Comparison of ENCODE assay signal across 21 mouse cellular contexts in the genomic region with DNA sequence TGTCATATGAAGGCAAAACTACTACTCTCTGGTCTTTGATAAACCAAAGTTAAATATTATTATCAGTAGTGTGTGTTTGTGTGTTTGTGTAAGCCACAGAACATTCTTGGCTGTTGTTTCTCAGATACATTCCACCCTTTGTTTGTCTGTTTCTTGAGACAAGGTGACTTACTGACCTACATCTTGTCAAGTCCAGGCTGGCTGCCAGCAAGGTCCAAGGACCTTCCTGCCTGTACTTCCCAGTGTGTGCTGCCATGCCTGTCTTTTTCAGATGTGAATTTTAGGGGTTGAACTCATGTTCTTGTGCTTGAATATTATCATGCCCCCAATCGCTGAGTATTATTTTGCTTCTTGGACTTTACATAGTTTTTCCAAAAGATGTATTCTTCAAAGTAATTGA.
"Had no signal": no experiment of that assay in that cellular context is flagged by ENCODE, and none has a peak within 500 bp of the region (broad histone marks: within the 10 kb centered on the region; RNA-seq: fewer than 3 reads in every experiment).

No protein-coding gene starts in this region.

- H3K4me1 ChIP-seq: intestine, embryonic 15.5 days; limb, embryonic 12.5 days; limb, embryonic 15.5 days; lung, embryonic 15.5 days; megakaryocyte, embryonic 14.5 days; midbrain, embryonic 13.5 days; stomach, embryonic 15.5 days had no signal

- H3K36me3 ChIP-seq: intestine, embryonic 15.5 days; limb, embryonic 12.5 days; limb, embryonic 15.5 days; lung, embryonic 15.5 days; midbrain, embryonic 10.5 days; midbrain, embryonic 13.5 days; stomach, embryonic 15.5 days had no signal

- H3K27ac ChIP-seq: intestine, embryonic 15.5 days; kidney, postnatal 0 days; limb, embryonic 12.5 days; limb, embryonic 15.5 days; liver, embryonic 14.5 days; lung, embryonic 15.5 days; midbrain, embryonic 10.5 days; midbrain, embryonic 13.5 days; stomach, embryonic 15.5 days had no signal

- DNase-seq: left cerebral cortex, postnatal 4 days; liver, postnatal 0 days; lung, postnatal 10 days; lung, postnatal 36 days; retina, postnatal 1 day; right cerebral cortex, postnatal 25 days; spleen, adult 18-20 months; thymus, postnatal 36 days had no signal

- H3K9me3 ChIP-seq: intestine, embryonic 15.5 days; limb, embryonic 12.5 days; limb, embryonic 15.5 days; lung, embryonic 15.5 days; midbrain, embryonic 10.5 days; midbrain, embryonic 13.5 days; stomach, embryonic 15.5 days had no signal

- H3K27me3 ChIP-seq: intestine, embryonic 15.5 days; limb, embryonic 12.5 days; limb, embryonic 15.5 days; lung, embryonic 15.5 days; megakaryocyte, embryonic 14.5 days; midbrain, embryonic 13.5 days; stomach, embryonic 15.5 days had no signal

- ATAC-seq: hindbrain, embryonic 16.5 days; intestine, embryonic 15.5 days; liver, postnatal 0 days; midbrain, embryonic 13.5 days; midbrain, embryonic 16.5 days had no signal

- H3K4me2 ChIP-seq: intestine, embryonic 15.5 days; limb, embryonic 12.5 days; limb, embryonic 15.5 days; liver, embryonic 11.5 days; lung, embryonic 15.5 days; midbrain, embryonic 13.5 days; stomach, embryonic 15.5 days had no signal

- H3K4me3 ChIP-seq: intestine, embryonic 15.5 days; limb, embryonic 12.5 days; limb, embryonic 15.5 days; lung, embryonic 15.5 days; megakaryocyte, embryonic 14.5 days; midbrain, embryonic 10.5 days; midbrain, embryonic 13.5 days; stomach, embryonic 15.5 days had no signal

- H3K9ac ChIP-seq: intestine, embryonic 15.5 days; limb, embryonic 12.5 days; limb, embryonic 15.5 days; liver, embryonic 14.5 days; liver, postnatal 0 days; lung, embryonic 15.5 days; midbrain, embryonic 13.5 days; stomach, embryonic 15.5 days had no signal
